Mouse (Mus musculus) heart, postnatal 14 days (tissue): Measurements from ENCODE around the gene Pigz. TPM values are rescaled to one million over a fixed set of nuclear protein-coding genes. Genes with fewer than 3 reads are reported as not detected.
"Not testable (repeated sequence)": the region's sequence is repeated elsewhere in the genome, so short reads cannot be mapped to it uniquely, and the experiment has no call there.

ENCODE experiments used
- DNase-seq, 2 experiments: peaks; one replicate each; pipeline ENCODE4 v3.0.0; 2021 to 2022
- intact Hi-C: fragments of 180-260 bp; cut with DNase I; formaldehyde crosslinking; loops from one replicate; pipeline ENCODE4 v1.15.1; 2025
- total RNA-seq, 2 experiments: library from RNA; stranded (reverse); gene quantifications; 2 replicates each; pipeline ENCODE4 v1.2.3; 2021

Pigz gene
- total RNA-seq, 2 experiments from 2014 or later, result 2.0 to 2.7 TPM

DNA sequence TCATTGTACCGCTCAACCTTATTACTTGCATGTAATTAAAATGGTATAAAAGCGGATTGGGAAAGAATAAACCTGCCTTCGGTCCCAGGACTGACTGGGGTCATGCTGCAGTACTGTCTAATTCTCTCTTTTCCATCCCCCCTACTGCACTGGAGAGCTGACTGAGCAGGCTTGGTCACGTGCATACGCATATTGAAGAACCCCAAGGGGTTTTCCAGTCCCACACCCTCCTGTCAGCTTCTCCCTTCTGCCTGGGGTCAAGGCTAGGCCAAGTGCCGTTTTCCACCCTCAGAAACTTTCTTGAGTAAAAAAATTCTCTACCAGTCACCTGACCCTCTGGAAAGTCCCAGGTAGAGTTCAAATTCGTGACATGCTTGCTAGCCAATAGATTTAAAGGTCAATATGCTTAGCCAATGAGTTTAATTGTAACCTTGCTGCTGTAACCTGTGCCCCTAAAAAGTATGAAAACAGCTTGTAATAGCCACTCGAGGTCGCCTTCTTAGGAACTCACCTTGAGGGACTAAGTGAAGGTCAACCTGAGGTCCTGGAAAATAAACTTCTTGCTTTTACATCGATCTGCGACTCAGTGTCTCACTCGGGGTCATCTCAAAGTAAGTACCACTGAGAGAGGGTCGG is 7.0 kb upstream of the Pigz start:
- no peak for DNase-seq
- intact Hi-C loops, result no loop called here

DNA sequence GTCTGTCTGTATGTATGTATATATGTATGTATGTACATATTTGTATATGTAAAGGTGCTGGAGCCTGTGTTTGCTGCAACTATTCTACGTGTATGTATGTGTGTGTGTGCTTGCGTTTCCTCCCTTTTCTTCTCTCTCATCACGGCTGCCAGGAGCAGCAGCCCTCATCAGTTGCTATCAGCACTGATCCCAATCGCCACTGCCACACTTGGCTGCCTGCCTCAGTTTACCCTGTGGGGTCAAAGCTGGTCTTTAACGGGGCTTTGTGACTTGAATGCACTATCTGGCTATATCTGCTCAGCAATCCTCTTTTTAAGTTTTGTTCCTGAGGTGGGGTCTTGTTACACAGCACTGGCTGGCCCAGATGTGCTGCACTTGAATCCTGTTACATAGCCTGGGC is 6.2 kb upstream of the Pigz start:
- DNase-seq, result no peak
- intact Hi-C loops, result no loop called here

DNA sequence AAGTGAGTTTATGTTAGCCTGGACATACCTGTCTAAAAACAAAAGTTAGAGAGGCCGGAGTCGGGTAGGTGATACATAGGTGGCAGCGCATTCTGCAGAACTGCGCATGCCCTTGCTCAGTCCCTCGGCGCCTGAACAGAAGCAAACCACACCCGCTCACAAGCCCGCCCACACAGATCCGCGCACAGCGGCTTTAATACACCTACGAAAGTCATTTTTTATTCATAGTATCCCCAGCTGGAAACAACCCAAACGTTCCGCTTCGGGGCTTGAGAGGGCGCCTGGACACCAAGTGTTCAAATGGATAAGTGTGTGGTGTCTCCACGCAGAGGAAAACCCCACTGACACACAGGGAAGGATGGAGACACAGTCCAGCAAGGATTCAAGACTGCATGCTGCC is 2.3 kb upstream of the Pigz start:
- no peak for DNase-seq
- intact Hi-C loops, result no loop called here

DNA sequence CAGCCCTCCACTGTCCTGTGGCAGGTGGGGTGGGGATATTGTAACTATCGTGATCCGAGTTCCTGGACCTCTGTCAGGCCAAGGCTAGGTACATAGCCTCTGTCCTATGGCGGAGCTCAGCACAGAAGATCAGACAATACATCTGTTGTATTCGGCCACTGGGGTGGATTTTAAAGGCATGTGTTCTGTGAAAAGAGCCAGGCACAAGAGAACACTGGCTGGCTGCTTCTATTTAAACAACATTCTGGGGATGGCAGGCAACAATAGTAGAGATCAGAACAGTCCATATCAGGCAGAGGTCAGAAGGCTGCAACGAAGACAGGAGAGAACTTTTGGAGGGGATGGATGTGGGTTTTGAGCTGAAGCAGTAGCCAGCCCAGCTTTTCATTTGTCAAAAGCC is 1.4 kb upstream of the Pigz start:
- intact Hi-C loops, result no loop called here

DNA sequence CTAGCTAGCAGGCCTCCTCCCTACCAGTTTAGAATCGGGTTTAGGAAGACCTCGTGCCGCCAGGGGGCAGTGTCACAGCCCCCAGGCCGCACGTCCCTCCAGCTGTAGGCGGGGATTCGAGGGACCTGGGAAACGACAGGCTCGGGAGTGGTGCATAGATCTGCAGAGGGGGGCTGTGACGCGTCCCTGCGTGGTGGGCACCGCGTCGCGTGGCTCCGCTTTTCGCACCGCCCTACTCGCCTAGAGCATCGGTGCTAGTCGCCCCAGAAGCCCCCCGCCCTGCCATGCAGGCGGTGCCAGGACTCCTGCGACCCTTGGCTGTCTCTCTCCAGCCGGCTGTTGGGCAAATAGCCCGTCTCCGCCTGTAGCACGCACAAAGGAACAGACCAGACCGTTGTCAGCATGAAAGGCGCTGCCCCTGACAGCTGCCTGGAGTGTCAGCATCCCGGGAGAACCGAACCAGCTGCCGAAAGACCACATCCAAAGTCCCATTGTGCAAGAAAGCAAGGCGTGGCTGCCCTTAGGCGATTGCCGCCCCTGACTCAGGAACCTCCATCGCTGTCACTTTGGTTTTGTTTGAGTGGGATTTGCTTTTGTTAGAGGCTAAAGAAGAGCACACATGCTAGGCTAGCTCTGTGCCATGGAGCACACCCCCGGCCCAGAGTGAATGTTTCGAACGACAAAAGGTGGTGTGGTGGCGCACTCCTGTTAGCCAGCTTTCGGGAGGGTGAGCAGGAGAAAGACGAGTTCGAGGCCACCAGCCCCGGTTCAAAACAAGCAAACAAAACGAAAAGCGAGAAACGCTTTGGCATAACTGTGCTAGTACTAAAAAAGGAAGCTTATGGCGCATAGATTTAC is 582 bp upstream of the Pigz start:
- intact Hi-C loops, result no loop called here
- DNase-seq, result peak; percentile 89 to 93

More for the DNA sequence above, 1.4 kb upstream of the Pigz start:
- DNase-seq, result no peak

DNA sequence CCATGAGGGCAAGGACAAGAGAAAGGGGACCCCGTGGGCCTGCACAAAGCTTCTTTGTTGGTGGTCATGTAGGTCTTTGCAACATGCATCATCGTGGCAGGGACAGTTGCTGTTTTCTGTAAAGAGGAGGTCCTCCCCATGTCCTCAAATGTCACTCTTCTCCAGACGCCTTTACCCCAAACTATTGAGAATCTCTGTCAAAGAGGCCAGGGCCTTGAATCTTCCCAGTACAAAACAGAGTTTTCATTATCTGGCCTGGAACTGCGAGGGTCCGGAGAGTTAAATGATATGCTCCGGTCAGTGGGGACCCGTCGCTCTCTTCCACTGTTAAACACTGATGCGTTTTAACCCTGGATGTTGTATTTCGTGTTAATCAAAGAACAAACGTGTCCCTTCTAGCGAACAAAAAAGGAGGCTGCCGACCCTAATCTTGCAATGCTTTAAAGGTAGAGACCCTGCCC is 929 bp downstream of the Pigz start:
- intact Hi-C loops, result no loop called here
- DNase-seq, result no peak

DNA sequence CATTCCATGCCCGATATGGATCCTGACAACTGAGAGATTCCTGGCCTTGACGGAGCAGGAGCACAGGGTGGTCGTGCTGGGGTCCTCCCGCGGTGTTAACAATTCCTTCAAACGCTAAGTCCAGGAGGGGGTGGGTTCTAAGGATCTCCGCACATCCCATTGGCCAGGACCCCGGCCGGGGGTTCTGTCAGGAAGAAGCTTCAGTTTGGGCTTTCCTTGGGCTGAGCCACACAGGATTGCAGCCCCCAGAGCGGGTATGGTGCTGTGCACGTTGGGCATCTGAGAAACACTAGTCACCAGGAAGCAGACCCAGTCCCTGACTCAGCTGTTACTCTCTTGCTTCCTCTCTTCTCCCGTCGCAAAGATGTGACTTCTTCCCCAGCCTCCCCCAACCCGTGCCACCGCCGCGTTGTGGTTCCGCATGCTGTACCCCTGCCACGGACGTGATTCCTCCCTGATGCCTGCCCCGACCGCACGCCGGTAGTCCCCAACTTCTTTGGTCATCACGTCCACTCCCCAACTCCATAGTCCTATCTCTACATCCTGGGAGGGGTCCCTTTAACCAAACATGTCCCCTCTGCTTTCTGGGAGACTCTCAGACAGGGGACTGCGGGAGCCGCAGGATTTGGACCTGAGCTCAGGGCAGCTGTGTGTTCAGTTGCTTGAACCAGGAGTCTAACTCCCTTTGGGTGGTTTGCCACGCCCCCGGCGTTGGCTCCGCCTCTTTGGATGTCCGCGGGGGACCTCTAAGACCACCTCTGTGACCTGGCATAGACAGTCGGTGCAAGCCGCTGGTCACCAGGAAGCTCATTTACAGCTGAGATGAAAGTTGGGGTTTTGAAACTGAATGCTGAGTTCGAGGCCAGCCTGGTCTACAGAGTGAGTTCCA is 1.7 kb downstream of the Pigz start:
- no peak for DNase-seq
- intact Hi-C loops, result no loop called here

DNA sequence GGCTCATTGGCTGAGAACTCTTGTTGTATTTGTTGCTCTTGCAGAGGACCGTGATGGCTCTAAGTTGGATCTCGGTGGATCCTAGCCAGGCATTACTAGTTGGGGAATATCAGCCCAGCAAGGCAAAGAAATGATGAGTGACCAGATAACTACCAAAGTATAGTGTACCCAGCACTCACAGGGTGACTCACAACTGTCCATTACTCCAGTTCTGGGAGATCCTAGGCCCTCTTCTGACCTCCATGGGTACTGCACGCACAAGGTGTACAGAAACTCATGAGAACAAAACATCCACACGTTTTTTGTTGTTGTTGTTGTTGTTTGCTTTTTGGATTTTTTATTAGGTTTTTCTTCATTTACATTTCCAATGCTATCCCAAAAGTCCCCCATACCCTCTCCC is 2.9 kb downstream of the Pigz start:
- intact Hi-C loops, result no loop called here
- DNase-seq, result no peak

DNA sequence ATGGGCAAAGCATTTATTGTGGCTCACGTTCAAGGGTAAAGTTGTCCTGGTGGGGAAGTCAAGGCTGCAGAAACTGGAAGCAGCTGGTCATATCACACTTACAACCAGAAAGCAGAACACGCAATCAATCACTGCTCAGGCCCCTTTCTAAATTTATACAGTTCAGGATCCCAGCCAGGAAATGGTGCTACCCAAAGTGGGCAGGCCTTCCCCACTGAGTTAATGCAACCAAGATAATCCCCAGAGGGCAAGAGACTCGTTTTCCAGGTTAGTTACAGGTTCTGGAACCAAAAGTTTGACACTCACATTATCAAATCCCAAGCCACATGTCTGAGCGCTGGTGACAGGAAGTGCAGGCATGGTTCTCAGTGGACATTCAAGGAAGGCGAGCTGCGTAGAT is 5.2 kb downstream of the Pigz start:
- DNase-seq, result no peak

DNA sequence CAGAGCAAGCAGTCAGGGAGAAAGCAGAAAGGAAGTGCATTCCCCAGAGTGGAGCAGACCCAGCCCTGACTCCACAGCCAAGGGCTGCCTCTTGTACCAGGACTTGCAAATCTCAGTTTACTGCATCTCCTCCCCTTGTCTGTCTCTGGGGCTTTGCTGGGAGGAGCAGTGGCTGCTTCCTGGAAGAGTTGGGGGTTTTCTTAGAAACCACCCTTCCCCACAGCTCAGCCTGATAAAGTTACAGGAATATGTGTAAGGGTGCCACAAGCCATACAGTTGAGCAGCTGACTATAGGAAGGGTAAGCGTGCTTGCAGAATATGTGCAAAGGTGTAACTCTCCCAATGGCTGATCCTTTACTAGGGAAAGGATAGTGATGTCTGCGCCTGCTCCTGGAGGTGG is 6.9 kb downstream of the Pigz start:
- DNase-seq, result no peak
- intact Hi-C loops, result no loop called here

More for the DNA sequence above, 5.2 kb downstream of the Pigz start:
- intact Hi-C loops, result no loop called here

DNA sequence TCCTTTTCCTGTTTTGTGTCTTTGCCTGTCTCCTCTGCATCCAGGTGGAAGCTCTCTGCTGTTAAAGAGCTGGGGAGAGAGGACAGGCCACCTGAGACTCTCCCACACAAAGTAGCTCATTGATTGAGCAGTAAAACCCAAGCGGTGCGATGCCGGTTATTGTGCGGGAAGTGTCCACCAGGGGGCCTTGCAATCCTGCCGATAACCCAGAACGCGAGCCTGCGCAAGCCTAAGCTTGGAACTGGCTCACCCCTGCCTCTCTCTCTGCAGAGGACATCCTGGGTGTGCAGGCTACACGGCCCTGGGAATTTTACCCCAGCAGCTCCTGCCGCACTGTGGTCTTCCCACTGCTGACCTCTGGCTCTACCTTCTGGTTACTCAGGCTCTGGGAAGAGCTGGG is 10.3 kb downstream of the Pigz start:
- peak; percentile 76 to 83 for DNase-seq
- intact Hi-C loops, result no loop called here

DNA sequence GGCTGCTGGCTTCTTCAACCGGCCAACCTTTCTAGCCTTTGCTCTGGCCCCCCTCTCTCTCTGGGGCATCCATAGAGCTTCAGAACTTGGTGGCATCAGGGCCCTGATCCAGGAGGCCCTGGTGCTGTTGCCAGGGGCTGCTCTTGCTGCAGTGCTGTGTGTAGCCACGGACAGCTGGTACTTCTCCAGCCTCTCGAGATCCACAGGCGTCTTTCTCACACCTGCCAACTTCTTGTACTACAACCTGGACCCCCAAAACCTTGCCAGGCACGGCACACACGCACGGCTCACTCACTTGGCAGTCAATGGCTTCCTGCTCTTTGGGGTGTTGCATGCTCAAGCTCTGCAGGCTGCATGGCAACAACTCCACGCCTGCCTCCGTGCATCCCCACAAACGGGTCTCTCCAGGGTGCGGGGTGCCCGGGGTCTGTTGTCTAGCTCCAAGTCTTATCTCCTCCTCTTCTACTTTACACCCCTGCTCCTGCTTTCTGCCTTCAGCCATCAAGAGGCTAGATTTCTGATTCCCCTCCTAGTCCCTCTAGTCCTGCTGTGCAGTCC is 11.1 kb downstream of the Pigz start:
- no peak for DNase-seq
- intact Hi-C loops, result loop anchor here (5.0 kb wide), 2 partner anchors 58 to 303 kb away; partner anchors contain the start of genes Fbxo45, Senp5 and Wdr53

DNA sequence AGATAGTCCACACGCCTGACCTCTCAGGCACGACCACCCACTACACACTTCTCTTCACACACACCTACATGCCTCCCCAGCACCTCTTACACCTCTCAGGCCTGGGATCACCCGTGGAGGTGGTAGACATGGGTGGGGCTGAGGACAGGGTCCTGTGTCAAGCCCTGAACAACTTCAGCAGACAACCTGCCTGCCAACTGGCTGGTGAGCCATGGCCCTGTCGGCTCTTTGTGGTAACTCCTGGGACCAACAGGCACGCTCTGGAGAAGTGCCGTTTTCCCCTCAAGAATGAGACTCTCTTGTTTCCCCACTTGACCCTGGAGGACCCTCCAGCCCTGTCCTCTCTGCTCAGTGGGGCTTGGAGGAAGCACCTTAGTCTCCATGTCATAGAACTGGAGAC is 11.7 kb downstream of the Pigz start:
- intact Hi-C loops, result loop anchor here (5.0 kb wide), 2 partner anchors 57 to 302 kb away; partner anchors contain the start of genes Fbxo45, Senp5 and Wdr53
- no peak for DNase-seq

DNA sequence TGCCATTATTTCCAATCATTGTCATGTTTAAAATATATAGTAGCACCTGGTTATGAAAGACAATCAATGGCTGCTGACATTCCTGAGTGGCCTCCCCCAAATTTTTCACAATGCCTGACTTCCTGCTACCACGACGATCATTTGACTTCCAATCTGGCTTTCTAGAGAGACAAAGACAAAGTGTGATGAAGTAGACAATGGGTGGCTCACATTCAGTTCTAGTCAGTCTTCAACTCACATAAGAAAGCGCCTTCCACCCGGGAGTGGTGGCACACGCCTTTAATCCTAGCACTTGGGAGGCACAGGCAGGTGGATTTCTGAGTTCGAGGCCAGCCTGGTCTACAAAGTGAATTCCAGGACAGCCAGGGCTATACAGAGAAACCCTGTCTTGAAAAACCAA is 12.3 kb downstream of the Pigz start:
- intact Hi-C loops, result loop anchor here (5.0 kb wide), 2 partner anchors 56 to 301 kb away; partner anchors contain the start of genes Fbxo45, Senp5 and Wdr53
- not testable (repeated sequence) for DNase-seq

DNA sequence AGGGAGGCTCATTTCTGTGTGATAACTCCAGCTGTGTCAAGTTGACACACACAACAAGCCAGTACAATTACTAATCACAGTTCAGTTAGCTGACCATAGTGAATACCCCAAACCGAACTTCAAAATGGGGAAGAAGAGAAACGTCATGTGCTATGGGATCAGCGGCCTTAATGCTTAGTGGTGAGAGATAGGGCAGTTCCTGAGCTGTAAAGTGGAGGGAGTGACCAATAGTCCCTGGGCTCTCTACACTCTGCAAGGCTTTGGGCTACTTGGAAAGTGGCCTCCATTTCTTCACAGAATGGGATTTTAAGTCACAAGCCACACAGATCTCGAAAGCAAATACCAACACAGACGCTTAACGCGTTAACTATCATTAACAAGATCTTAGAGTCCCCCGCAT is 13.7 kb downstream of the Pigz start:
- intact Hi-C loops, result loop anchor here (5.0 kb wide), 2 partner anchors 55 to 300 kb away; partner anchors contain the start of genes Fbxo45, Senp5 and Wdr53
- no peak for DNase-seq

DNA sequence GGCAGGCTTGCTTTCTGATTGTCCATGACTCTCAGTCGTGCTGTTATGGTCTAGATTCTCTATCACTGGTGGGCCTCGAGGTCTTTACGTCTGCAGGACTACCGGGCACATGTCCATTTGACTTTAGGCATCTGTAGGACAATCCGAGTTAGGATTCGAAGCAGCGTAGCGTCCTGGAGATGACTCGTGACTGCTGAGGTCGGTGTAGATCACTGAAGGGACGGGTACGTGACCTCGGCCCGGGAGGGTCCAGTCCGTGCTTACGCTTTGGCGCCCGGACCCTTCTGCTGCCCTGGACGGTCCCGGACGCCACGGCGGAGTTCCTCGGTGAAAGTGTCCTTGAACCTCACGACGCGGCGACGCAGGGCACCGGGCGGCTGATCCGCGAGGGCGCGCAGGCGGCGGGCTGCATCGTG is 14.3 kb downstream of the Pigz start:
- intact Hi-C loops, result loop anchor here (5.0 kb wide), 2 partner anchors 54 to 299 kb away; partner anchors contain the start of genes Fbxo45, Senp5 and Wdr53
- DNase-seq, result no peak

DNA sequence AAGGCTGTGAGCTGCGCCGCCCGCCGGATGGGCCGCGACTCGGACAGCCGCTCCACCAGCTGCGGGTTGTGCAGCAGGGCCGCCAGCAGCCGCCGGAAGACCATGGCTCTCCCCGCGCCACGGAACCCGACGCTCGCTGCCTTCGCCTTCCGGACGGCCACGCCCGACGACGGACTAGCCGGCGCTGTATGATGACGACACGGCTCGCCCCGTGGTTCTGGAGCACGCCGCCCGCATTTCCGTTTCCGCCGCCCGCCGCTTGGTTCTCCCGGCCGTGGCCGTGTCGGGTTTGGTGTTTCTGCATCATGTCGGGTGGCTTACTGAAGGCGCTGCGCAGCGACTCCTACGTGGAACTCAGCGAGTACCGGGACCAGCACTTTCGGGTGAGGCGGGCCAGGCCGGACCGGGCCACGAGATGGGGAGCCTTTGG is 14.7 kb downstream of the Pigz start, which contains the start of the genes 0610012G03Rik and Ncbp2:
Gene 0610012G03Rik (minus strand): TSS at position 150 of the 430 bp plus-strand sequence.
Gene Ncbp2 (plus strand): TSS at position 169 of the 430 bp plus-strand sequence.
- intact Hi-C loops, result loop anchor here (5.0 kb wide), 2 partner anchors 54 to 299 kb away; partner anchors contain the start of genes Fbxo45, Senp5 and Wdr53
- DNase-seq, result peak; percentile 95 to 99

DNA sequence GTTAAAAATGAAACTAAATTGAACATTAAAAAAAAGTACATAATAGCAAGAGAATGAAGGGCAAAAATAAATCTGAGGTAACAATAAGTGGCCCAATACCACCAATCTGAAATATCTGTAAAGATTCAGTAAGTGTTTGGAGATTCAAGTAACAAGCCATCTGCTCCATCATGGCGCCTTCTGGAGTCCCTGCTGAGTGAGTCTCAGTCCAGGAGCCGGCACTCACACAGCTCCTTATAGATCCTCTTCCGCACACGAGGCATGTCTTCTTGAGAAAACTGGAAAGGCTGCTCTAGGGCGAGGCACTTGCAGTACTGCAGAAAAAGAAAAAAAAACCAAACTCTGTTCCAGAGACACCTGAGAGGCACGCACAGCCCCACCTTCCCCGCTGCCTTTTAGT is 29.6 kb downstream of the Pigz start:
- DNase-seq, result no peak
- intact Hi-C loops, result no loop called here

DNA sequence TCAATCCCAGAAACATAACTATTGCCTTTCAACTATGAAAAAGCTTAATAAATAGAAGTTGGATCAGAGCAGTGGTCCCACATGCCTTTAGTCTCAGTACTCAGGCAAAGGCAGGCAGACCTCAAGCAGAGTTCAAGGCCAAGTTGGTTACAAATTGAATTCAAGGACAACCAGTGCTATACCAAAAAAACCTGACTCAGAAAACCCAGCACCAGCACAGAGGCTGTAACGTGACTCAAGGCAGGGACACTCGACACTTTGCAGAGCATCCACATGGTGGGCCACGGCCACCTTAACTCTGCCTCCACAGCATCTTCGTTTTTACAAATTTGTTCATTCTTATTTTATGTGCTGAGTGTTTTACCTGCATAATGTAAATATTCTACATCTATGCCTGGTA is 41.6 kb downstream of the Pigz start:
- intact Hi-C loops, result no loop called here
- no peak for DNase-seq

DNA sequence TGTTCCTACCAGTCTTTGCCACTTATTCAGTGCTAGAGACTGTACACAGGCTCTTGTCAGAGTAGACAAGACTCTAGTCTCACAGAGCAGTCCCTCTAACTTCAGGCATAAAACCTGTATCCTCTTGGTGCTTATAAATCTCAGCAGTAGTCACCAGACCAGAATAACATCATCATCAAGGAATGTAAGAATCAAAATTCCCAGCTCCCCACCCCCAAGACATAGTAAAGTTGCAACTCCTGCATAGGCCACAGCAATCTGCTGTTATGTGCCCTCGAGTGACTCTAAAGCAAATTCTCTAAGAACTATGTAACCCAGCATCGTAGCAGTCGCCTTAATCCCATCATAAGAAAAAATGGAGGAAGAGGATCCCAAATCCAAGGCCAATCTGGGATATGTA is 45.9 kb downstream of the Pigz start:
- intact Hi-C loops, result no loop called here
- no peak for DNase-seq
